Mouse (Mus musculus) midbrain, embryonic 16.5 days (tissue): ENCODE measurements at regions not wholly inside any gene's neighbourhood (a gene's known extent, or its start where the extent isn't known, plus 50 kb on each side); places are given as distances from the start of the nearest gene placed in this dataset.
A peak's percentile ranks its signal among the peaks of the same experiment; 100 is the strongest.

Source experiments
- ATAC-seq: fragments of 200-750 bp; cut with Nextera tagmentation; 2 replicates; pipeline ENCODE4 v1.8.0; 2017; ENCODE audit warnings: moderate TSS enrichment
- H3K27ac ChIP-seq: fragments of 300-500 bp; sonication (generic); 2 replicates; pipeline ENCODE4 v1.5.1; 2014; ENCODE audit warnings: mild to moderate bottlenecking, low read length, mixed read lengths
- H3K27me3 ChIP-seq: fragments of 300-500 bp; sonication (generic); 2 replicates; pipeline ENCODE4 v1.6.1; 2014; ENCODE audit warnings: low read depth, low read length, mixed read lengths; ENCODE audit not compliant: control insufficient read depth, insufficient read depth
- H3K36me3 ChIP-seq: fragments of 300-500 bp; sonication (generic); 2 replicates; pipeline ENCODE4 v1.6.1; 2014; ENCODE audit warnings: mild to moderate bottlenecking, low read length, moderate library complexity, mixed read lengths; ENCODE audit not compliant: control insufficient read depth, insufficient read depth
- H3K4me1 ChIP-seq: fragments of 300-500 bp; sonication (generic); 2 replicates; pipeline ENCODE4 v1.6.1; 2014; ENCODE audit warnings: mild to moderate bottlenecking, low read length, mixed read lengths; ENCODE audit not compliant: control insufficient read depth, insufficient read depth
- H3K4me2 ChIP-seq: fragments of 300-500 bp; sonication (generic); 2 replicates; pipeline ENCODE4 v1.6.1; 2014; ENCODE audit warnings: mild to moderate bottlenecking, low read length, mixed read lengths
- H3K4me3 ChIP-seq: fragments of 300-500 bp; sonication (generic); 2 replicates; pipeline ENCODE4 v1.5.1; 2014; ENCODE audit warnings: low read depth, mild to moderate bottlenecking, low read length, moderate library complexity, mixed read lengths
- H3K9ac ChIP-seq: fragments of 300-500 bp; sonication (generic); 2 replicates; pipeline ENCODE4 v1.6.1; 2014; ENCODE audit warnings: low read depth, low read length, mixed read lengths
- H3K9me3 ChIP-seq: fragments of 300-500 bp; sonication (generic); replicated peaks from 2 replicates; pipeline ENCODE4 v1.6.1; 2014; ENCODE audit warnings: mild to moderate bottlenecking, low read length, mixed read lengths; ENCODE audit not compliant: control insufficient read depth, poor library complexity, severe bottlenecking
- WGBS: fragments of 180-500 bp; shearing (Covaris S2); extraction: QIAGEN DNeasy Blood & Tissue Kit; methylation state at CpG from one replicate; pipeline ENCODE4 v1.1.7; 2014; 5-methylcytosine and 5-hydroxymethylcytosine counted together

DNA sequence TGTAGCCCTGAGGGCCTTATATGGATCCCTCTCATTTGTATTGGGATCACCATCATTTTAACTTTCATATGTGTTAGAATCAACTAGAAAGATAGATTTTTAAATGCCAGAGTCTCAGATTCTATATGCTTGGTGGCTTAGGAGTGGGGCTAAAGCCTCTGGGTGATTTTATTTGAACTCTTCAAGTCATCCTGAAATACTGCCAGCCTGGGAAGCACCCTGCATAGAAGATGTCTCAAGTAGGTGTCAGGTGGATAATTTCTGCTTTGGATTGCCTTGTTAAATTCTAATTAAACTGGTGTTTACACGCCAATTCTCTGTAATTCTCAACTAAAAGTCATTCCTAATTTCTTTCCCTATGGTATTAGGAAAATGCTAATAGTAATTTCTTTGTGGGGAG, 4154.0 kb downstream of the 9330182O14Rik start:
- H3K36me3 ChIP-seq, result no peaks in the 10 kb centered on the region
- ATAC-seq, result no peak
- H3K4me3 ChIP-seq, result no peak overlapping the region
- H3K9ac ChIP-seq, result no peak overlapping the region
- H3K27me3 ChIP-seq, result no peaks in the 10 kb centered on the region
- no peak overlapping the region for H3K4me2 ChIP-seq
- no peaks in the 10 kb centered on the region for H3K4me1 ChIP-seq
- no peaks in the 10 kb centered on the region for H3K9me3 ChIP-seq
- H3K27ac ChIP-seq, result no peak overlapping the region
- WGBS, result 73% methylated on average over 1 of the region's 1 CpGs

DNA sequence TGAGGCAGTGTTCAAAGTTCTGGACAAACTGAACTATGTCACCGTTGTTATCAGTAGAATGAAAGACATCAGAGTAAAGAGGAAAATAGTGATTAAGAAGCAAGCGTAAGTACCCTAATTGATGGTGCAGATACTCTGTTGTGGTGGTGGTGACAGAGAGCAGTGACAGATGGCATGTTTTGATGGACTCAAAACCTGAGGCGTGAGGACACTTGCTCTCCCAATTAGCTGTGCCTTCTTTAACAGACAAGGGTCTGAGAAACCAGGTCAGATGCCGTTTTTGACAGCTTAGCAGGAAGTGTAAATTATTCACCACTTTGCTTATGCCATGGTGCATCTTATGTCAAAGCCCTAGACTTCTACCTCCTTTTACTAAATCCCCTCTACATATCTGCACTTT, 4154.5 kb downstream of the 9330182O14Rik start:
- 63% methylated on average over 4 of the region's 4 CpGs for WGBS
- Histone ChIP-seq H3K36me3 (no peaks in the 10 kb centered on the region), H3K9me3 (no peaks in the 10 kb centered on the region), H3K27me3 (no peaks in the 10 kb centered on the region), H3K27ac (no peak overlapping the region), H3K9ac (no peak overlapping the region), H3K4me3 (no peak overlapping the region), H3K4me2 (no peak overlapping the region), H3K4me1 (no peaks in the 10 kb centered on the region)
- no peak for ATAC-seq

DNA sequence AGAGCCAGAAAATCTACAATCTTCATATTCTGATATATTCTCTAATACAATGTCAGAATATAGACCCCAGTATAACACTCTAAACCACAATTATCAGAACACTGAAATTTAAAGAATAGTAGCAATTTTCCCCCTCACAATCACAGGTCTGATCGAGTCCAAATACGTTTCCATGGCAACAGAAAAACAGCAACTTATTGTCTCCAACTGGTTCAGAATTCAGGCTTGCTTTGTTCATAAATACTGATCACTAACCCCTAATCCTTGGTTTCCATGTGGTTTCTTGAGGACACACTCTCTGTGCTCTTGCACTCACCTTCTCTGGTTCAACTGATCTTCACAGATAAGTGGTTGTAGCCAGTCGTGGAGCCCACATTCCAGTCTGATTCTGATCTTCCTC, 4167.3 kb downstream of the 9330182O14Rik start:
- Histone ChIP-seq H3K27me3 (no peaks in the 10 kb centered on the region), H3K4me3 (no peak overlapping the region), H3K36me3 (no peaks in the 10 kb centered on the region), H3K9me3 (no peaks in the 10 kb centered on the region), H3K27ac (no peak overlapping the region), H3K4me1 (no peaks in the 10 kb centered on the region), H3K4me2 (no peak overlapping the region), H3K9ac (no peak overlapping the region)
- ATAC-seq, result no peak
- 54% methylated on average over 3 of the region's 3 CpGs for WGBS

DNA sequence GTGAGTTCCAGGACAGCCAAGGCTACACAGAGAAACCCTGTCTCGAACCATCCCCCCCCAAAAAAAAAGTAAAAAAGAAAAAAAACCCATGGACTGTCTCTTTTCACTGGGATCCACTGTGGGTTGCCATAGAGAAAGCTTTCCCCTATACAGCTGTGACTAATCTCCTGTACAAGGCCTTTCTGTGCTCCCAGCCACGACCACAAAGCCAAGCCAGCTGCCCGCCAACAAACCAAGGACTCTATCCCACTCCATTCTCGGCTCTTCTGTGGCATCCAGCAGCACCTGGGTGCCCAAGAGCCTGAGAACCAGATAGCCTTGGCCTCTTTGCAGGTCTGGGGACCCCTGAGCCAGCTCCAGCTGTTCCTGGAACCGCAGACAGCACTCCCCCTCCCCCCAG, 4176.7 kb downstream of the 9330182O14Rik start:
- Histone ChIP-seq H3K9me3 (no peaks in the 10 kb centered on the region), H3K4me1 (no peaks in the 10 kb centered on the region), H3K4me2 (no peak overlapping the region), H3K27me3 (no peaks in the 10 kb centered on the region), H3K27ac (no peak overlapping the region), H3K9ac (no peak overlapping the region), H3K36me3 (no peaks in the 10 kb centered on the region), H3K4me3 (no peak overlapping the region)
- 48% methylated on average over 5 of the region's 5 CpGs for WGBS
- ATAC-seq, result no peak

DNA sequence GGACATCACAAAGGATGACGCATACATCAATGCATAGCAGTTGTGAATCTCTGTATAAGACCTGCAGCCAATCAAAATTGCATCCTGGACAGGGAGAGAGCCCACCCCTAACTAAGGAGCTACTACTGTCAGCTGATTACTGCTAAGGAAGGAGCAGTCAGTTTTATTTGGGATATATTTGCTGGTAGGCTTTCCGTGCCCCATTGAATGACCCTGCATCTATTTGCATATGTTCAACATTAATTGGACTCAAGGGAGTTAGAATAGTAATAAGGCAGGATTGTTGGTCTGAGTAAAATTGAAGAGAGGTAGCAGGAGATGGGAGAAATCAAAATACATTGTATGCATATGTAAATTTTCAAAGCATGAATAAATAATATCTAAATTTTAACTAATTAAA, 4179.1 kb downstream of the 9330182O14Rik start:
- no peak overlapping the region for H3K9ac ChIP-seq
- no peaks in the 10 kb centered on the region for H3K9me3 ChIP-seq
- 65% methylated on average over 2 of the region's 2 CpGs for WGBS
- peak; percentile 48 for ATAC-seq
- no peak overlapping the region for H3K27ac ChIP-seq
- H3K4me1 ChIP-seq, result no peaks in the 10 kb centered on the region
- no peak overlapping the region for H3K4me2 ChIP-seq
- H3K27me3 ChIP-seq, result no peaks in the 10 kb centered on the region
- no peaks in the 10 kb centered on the region for H3K36me3 ChIP-seq
- no peak overlapping the region for H3K4me3 ChIP-seq
